Mouse (Mus musculus) olfactory bulb, adult 2 months (tissue): ENCODE results near the gene Mypop.

ENCODE experiments used
- CTCF ChIP-seq: fragments of 200-500 bp; IDR thresholded peaks from 2 replicates; pipeline ENCODE4 v1.5.1; 2012; ENCODE audit warnings: low read depth, mild to moderate bottlenecking, low read length, moderate library complexity; ENCODE audit not compliant: insufficient read depth
- POLR2A ChIP-seq: fragments of 200-500 bp; IDR thresholded peaks from 2 replicates; pipeline ENCODE4 v1.6.1; 2012; ENCODE audit warnings: mild to moderate bottlenecking, low read depth, low read length, moderate library complexity; ENCODE audit not compliant: insufficient read depth

DNA sequence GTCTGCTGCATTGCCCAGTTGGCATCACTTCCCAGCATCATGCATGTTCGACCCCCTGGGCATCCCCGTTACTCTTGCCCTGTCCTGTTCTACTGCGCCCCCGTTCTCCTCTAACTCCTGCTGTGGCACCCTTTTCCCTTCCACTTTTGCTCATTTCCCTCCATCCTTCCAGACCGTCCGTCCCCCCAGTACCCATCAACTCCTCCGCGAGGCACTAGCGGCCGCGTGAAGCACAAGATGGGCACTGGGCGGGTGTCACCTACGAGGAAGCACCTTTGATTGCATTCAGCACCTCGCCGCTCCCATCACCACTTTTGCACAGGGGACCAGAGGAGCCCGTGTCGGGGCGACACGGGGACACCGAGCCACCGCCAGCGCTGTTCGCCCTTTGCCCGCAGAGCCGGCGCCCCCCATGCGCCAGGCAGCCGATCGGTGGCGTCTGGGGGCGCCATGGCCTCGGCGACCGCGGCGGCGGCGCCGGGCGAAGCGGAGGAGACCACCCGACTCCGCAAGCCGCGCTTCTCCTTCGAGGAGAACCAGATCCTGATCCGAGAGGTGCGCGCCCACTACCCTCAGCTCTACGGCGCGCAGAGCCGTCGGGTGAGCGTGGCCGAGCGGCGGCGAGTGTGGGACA is 732 bp downstream of the Mypop start:
- no peak for TF ChIP-seq POLR2A
- no peak for TF ChIP-seq CTCF
